Mouse (Mus musculus): ENCODE results near the gene Prr13. TPM values are rescaled to one million over a fixed set of nuclear protein-coding genes. Genes with fewer than 3 reads are reported as not detected.

Prr13 gene
- 394 and 398 TPM in 2 replicates for polyA plus RNA-seq (2015; fragmentation: Nextera tagmentation; extraction: Ambion mirVana)

DNA sequence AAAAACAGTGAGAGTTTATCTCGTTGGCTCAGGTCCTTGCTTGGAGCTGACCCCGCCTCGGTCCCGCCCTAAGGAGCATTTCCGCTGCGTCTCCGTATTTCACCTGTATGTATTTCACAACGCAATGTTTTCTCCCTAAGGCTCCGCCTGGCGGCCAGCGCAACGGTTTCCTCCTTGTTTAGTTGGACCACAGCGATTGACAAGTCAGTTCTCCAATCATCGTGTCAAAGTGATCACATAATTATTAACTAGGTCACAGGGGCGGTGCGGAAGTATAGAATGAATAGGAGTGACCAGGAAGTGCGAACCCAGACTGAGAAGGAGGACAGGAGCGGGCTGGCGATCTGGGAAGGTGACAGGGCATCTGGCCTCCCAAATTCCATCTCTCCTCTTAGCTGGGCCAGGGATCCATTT is at the start of gene Prr13:
Gene Prr13 (plus strand): TSS at position 125 of the 414 bp plus-strand sequence.
- no peaks in the 10 kb centered on the region for H3K9me3 ChIP-seq (ENCODE audit: control insufficient read depth)
- peak within 1 kb of the TSS; percentile 47; the same call in 1 of the 2 replicates for H3K27ac ChIP-seq (ENCODE audit: low read depth, low read length)
- H3K4me2 ChIP-seq (replicated peaks; ENCODE audit: low read depth): peak within 1 kb of the TSS; percentile 66
- peaks cover 13% of the 10 kb centered on the region; the same call in 1 of the 2 replicates for H3K36me3 ChIP-seq (ENCODE audit: control insufficient read depth, insufficient read depth)
- peak within 1 kb of the TSS; percentile 60 for H3K4me3 ChIP-seq (ENCODE audit: low read depth, low read length)
- H3K27me3 ChIP-seq (replicated peaks; ENCODE audit: control insufficient read depth, insufficient read depth, low read length): no peaks in the 10 kb centered on the region
- under 1% methylated on average over 19 of the region's 19 CpGs for WGBS
- peak within 1 kb of the TSS; percentile 28; the same call in 1 of the 2 replicates for H3K9ac ChIP-seq (ENCODE audit: low read depth, low read length)
- peak; percentile 90 for ATAC-seq
- no peaks in the 10 kb centered on the region for H3K4me1 ChIP-seq (replicated peaks; ENCODE audit: control insufficient read depth, insufficient read depth, low read length)
- peak; percentile 86 for TF ChIP-seq CTCF (IDR thresholded peaks at IDR 0.05; ENCODE audit: low read depth)

GRCm38 (mm10) chr15:102409286-102409685 is 49.5 kb upstream of the Prr13 start:
- no peak overlapping the region for H3K4me3 ChIP-seq (ENCODE audit: low read depth, low read length)
- H3K9ac ChIP-seq (ENCODE audit: low read depth, low read length): no peak overlapping the region
- H3K4me2 ChIP-seq (replicated peaks; ENCODE audit: low read depth): 0 out of 2 replicates have a peak overlapping the region, but pooled peaks have one; percentile 9
- no peak for TF ChIP-seq CTCF (IDR thresholded peaks at IDR 0.05; ENCODE audit: low read depth)
- no peak for ATAC-seq
- H3K36me3 ChIP-seq (ENCODE audit: control insufficient read depth, insufficient read depth): peaks cover 33% of the 10 kb centered on the region
- H3K9me3 ChIP-seq (ENCODE audit: control insufficient read depth): no peaks in the 10 kb centered on the region
- 83% methylated on average over 3 of the region's 3 CpGs for WGBS
- H3K27ac ChIP-seq (ENCODE audit: low read depth, low read length): peak overlapping the region; percentile 11; the same call in 1 of the 2 replicates
- H3K4me1 ChIP-seq (replicated peaks; ENCODE audit: control insufficient read depth, insufficient read depth, low read length): no peaks in the 10 kb centered on the region
- H3K27me3 ChIP-seq (replicated peaks; ENCODE audit: control insufficient read depth, insufficient read depth, low read length): no peaks in the 10 kb centered on the region

GRCm38 (mm10) chr15:102411077-102411476 is 47.8 kb upstream of the Prr13 start:
- Histone ChIP-seq H3K4me1 (replicated peaks; ENCODE audit: control insufficient read depth, insufficient read depth, low read length) (no peaks in the 10 kb centered on the region), H3K27ac (ENCODE audit: low read depth, low read length) (no peak overlapping the region), H3K36me3 (ENCODE audit: control insufficient read depth, insufficient read depth) (peaks cover 33% of the 10 kb centered on the region), H3K9ac (ENCODE audit: low read depth, low read length) (no peak overlapping the region), H3K4me2 (replicated peaks; ENCODE audit: low read depth) (no peak overlapping the region), H3K27me3 (replicated peaks; ENCODE audit: control insufficient read depth, insufficient read depth, low read length) (no peaks in the 10 kb centered on the region), H3K9me3 (ENCODE audit: control insufficient read depth) (no peaks in the 10 kb centered on the region), H3K4me3 (ENCODE audit: low read depth, low read length) (no peak overlapping the region)
- TF ChIP-seq CTCF (IDR thresholded peaks at IDR 0.05; ENCODE audit: low read depth): no peak
- WGBS: 93% methylated on average over 1 of the region's 1 CpGs
- no peak for ATAC-seq

GRCm38 (mm10) chr15:102413687-102414086 is 45.1 kb upstream of the Prr13 start:
- TF ChIP-seq CTCF (IDR thresholded peaks at IDR 0.05; ENCODE audit: low read depth): no peak

DNA sequence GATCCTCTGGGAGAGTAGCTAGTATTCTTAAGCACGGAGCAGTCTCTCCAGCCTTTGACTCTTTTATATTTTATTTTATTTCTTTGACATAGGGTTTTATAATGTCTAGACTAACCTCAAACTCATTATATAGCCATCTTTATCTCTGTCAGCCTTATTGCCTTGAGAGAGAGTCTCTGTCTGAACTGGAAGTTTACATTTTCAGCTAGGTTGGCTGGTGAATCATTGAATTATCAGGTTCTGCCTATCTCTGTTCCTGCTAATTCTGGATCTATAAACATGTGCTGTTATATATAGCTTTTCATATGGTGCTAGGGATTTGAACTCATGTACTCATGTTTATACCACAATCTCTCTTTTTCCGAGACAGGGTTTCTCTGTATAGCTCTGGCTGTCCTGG is 41.3 kb upstream of the Prr13 start:
- H3K9me3 ChIP-seq (ENCODE audit: control insufficient read depth): no peaks in the 10 kb centered on the region
- TF ChIP-seq CTCF (IDR thresholded peaks at IDR 0.05; ENCODE audit: low read depth): no peak
- H3K4me1 ChIP-seq (replicated peaks; ENCODE audit: control insufficient read depth, insufficient read depth, low read length): no peaks in the 10 kb centered on the region
- no peak overlapping the region for H3K4me3 ChIP-seq (ENCODE audit: low read depth, low read length)
- no peak for ATAC-seq
- 0 out of 2 replicates have a peak overlapping the region, but pooled peaks have one; percentile 3 for H3K27ac ChIP-seq (ENCODE audit: low read depth, low read length)
- WGBS: 70% methylated on average over 2 of the region's 2 CpGs
- no peak overlapping the region for H3K9ac ChIP-seq (ENCODE audit: low read depth, low read length)
- H3K36me3 ChIP-seq (ENCODE audit: control insufficient read depth, insufficient read depth): peaks cover 13% of the 10 kb centered on the region; the same call in 1 of the 2 replicates
- H3K27me3 ChIP-seq (replicated peaks; ENCODE audit: control insufficient read depth, insufficient read depth, low read length): no peaks in the 10 kb centered on the region
- no peak overlapping the region for H3K4me2 ChIP-seq (replicated peaks; ENCODE audit: low read depth)

More at GRCm38 (mm10) chr15:102413687-102414086, 45.1 kb upstream of the Prr13 start:
- Histone ChIP-seq H3K4me1 (replicated peaks; ENCODE audit: control insufficient read depth, insufficient read depth, low read length) (no peaks in the 10 kb centered on the region), H3K9ac (ENCODE audit: low read depth, low read length) (no peak overlapping the region), H3K27me3 (replicated peaks; ENCODE audit: control insufficient read depth, insufficient read depth, low read length) (no peaks in the 10 kb centered on the region), H3K27ac (ENCODE audit: low read depth, low read length) (no peak overlapping the region), H3K9me3 (ENCODE audit: control insufficient read depth) (no peaks in the 10 kb centered on the region), H3K4me2 (replicated peaks; ENCODE audit: low read depth) (no peak overlapping the region), H3K4me3 (ENCODE audit: low read depth, low read length) (no peak overlapping the region), H3K36me3 (ENCODE audit: control insufficient read depth, insufficient read depth) (peaks cover 25% of the 10 kb centered on the region)
- no peak for ATAC-seq

- H3K4me3 ChIP-seq (ENCODE audit: low read depth, low read length): no peak overlapping the region
- no peak for TF ChIP-seq CTCF (IDR thresholded peaks at IDR 0.05; ENCODE audit: low read depth)
- peaks cover 15% of the 10 kb centered on the region for H3K36me3 ChIP-seq (ENCODE audit: control insufficient read depth, insufficient read depth)
- no peak overlapping the region for H3K4me2 ChIP-seq (replicated peaks; ENCODE audit: low read depth)
- H3K4me1 ChIP-seq (replicated peaks; ENCODE audit: control insufficient read depth, insufficient read depth, low read length): no peaks in the 10 kb centered on the region
- no peaks in the 10 kb centered on the region for H3K27me3 ChIP-seq (replicated peaks; ENCODE audit: control insufficient read depth, insufficient read depth, low read length)
- H3K9me3 ChIP-seq (ENCODE audit: control insufficient read depth): no peaks in the 10 kb centered on the region
- no peak overlapping the region for H3K27ac ChIP-seq (ENCODE audit: low read depth, low read length)
- no peak for ATAC-seq
- no peak overlapping the region for H3K9ac ChIP-seq (ENCODE audit: low read depth, low read length)
- 37% methylated on average over 1 of the region's 1 CpGs for WGBS
Observed at GRCm38 (mm10) chr15:102420986-102421385, 37.8 kb upstream of the Prr13 start.
